Mouse (Mus musculus): Measurements from ENCODE around the gene Gjb3.

DNA sequence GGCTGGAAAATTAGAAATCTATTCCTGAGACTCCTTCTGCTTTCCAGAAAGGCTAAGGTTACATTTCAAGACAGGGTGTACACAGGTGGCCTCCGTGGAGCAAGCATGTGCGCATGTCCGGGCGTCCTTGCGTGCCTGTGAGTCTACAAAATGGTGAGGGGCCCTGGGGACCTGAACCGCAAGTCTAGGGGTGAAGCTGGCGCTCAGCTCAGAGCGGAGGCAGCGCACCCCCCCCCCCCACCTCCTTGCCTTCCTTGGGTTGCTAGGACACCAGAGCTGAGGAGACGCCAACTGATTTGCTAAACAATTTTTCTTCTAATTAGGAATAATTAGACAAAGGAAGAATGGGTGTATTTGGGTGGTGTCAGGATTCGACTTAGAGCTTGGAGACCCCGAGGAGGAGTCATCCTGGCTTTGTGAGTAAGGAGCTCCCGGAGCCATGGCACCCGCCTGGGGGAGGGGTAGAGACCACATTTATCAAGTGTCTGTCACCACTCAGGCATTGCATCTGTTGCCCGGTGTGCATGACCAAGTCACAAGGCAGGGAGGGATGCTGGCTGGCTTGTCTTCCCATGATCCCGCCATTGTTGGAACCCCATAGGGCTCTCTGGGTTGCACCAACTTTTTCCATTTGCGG is 45.0 kb upstream of the Gjb3 start:
- TF ChIP-seq CHD2 (IDR thresholded peaks at IDR 0.05; ENCODE audit: low read length) (no peak), CTCF (IDR thresholded peaks at IDR 0.05 in 2 of 3, conservative IDR thresholded peaks at IDR 0.05 in 1 of 3; ENCODE audit: control insufficient read depth in 1 of 3, insufficient read depth in 1 of 3, low read depth in 2 of 3, low read length in 3 of 3, poor library complexity in 1 of 3, severe bottlenecking in 1 of 3) (no peak), POLR2A (IDR thresholded peaks at IDR 0.05; ENCODE audit: control insufficient read depth in 1 of 2, insufficient read depth in 1 of 2, low read depth in 1 of 2, low read length in 2 of 2, poor library complexity in 1 of 2) (no peak), UBTF (IDR thresholded peaks at IDR 0.05; ENCODE audit: borderline replicate concordance, insufficient read depth, low read depth, low read length) (no peak), ELF1 (IDR thresholded peaks at IDR 0.05; ENCODE audit: low read depth, low read length) (no peak), EP300 (IDR thresholded peaks at IDR 0.05; ENCODE audit: low read depth in 1 of 2, low read length in 2 of 2) (no peak), MAFK (IDR thresholded peaks at IDR 0.05; ENCODE audit: borderline replicate concordance, low read depth, low read length) (no peak), TCF12 (IDR thresholded peaks at IDR 0.05; ENCODE audit: low read depth, low read length) (no peak)
